Mouse (Mus musculus): ENCODE data around the gene Lrrc46.

DNA sequence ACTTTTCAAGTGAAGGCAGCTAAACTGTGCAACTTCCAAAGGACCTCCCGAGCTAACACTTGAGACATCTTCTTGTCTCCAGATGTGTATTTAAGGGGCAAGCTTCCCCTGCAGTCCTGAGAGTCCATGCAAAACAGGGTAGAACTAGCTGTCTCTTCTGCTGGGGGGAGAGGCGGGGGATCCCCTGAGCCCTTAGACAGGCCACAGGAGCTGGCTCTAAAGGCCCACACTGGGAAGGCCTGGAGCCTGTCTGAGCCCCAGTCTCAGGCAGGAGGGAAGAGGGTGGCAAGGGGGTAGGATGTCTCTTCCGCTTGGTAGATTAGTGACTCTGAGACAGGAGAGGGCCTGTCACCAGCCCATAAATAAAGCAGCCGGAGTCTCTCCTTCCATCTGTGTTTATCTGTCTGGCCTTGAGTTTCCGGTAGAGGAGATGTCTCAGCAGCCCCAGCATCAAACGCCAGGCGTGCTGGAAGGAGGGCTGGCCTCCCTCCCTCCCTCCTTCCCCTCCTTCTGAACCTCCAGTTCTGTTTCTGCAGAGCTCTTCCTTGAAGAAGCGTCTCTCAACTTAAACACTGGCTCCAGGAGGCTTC is 48.4 kb downstream of the Lrrc46 start:
- TF ChIP-seq POLR2A (IDR thresholded peaks at IDR 0.05; ENCODE audit: insufficient read depth, low read length): no peak
- TF ChIP-seq EP300 (IDR thresholded peaks at IDR 0.05; ENCODE audit: insufficient read depth, low read depth, low read length): no peak

Measured in ES-Bruce4 (cell line).